ENCODE assay signal across 12 mouse cellular contexts in genomic region chr13:42304139-42304538, GRCm38 (mm10). TPM values are rescaled to one million over a fixed set of nuclear protein-coding genes. Genes with fewer than 3 reads are reported as not detected.
A peak's percentile ranks its signal among the peaks of the same experiment; 100 is the strongest.
DNase-seq lines count a peak whose midpoint lies in the region; ATAC-seq and TF ChIP-seq lines count a peak whose summit lies in the region.
"Had no signal": no experiment of that assay in that cellular context is flagged by ENCODE, and none has a peak within 500 bp of the region (broad histone marks: within the 10 kb centered on the region; RNA-seq: fewer than 3 reads in every experiment).

No protein-coding gene starts in this region.

- no peaks in the 10 kb centered on the region for H3K9me3 ChIP-seq in hindbrain, embryonic 13.5 days
- H3K9me3 ChIP-seq in hindbrain, embryonic 16.5 days (ENCODE audit: control insufficient read depth, low read length), result no peaks in the 10 kb centered on the region
- H3K9me3 ChIP-seq in lung, postnatal 0 days (ENCODE audit: low read length), result no peaks in the 10 kb centered on the region
- H3K9me3 ChIP-seq in liver, embryonic 12.5 days (replicated peaks), result no peaks in the 10 kb centered on the region
- H3K9me3 ChIP-seq: megakaryocyte, embryonic 14.5 days had no signal

- CTCF ChIA-PET in Patski (lab: Charles Lee), result interaction anchor here (1.7 kb wide), 1 partner anchor 271 kb away, joined by 4 read pairs; no protein-coding TSS in a partner anchor

- peaks cover 39% of the 10 kb centered on the region for H3K27me3 ChIP-seq in hindbrain, embryonic 13.5 days
- peaks cover 15% of the 10 kb centered on the region for H3K27me3 ChIP-seq in hindbrain, embryonic 16.5 days (replicated peaks; ENCODE audit: control insufficient read depth, insufficient read depth, low read length)
- no peaks in the 10 kb centered on the region for H3K27me3 ChIP-seq in Patski
- no peaks in the 10 kb centered on the region for H3K27me3 ChIP-seq in lung, postnatal 0 days (replicated peaks; ENCODE audit: insufficient read depth, low read length)
- peaks cover 77% of the 10 kb centered on the region for H3K27me3 ChIP-seq in liver, embryonic 12.5 days (replicated peaks)

- peaks cover 36% of the 10 kb centered on the region for H3K4me1 ChIP-seq in hindbrain, embryonic 13.5 days (replicated peaks)
- H3K4me1 ChIP-seq in hindbrain, embryonic 16.5 days (ENCODE audit: control insufficient read depth, insufficient read depth, low read depth, low read length), result peaks cover 18% of the 10 kb centered on the region
- no peaks in the 10 kb centered on the region for H3K4me1 ChIP-seq in brown adipose tissue, adult 24 weeks (ENCODE audit: control insufficient read depth, insufficient read depth, insufficient read length, low read length)
- peaks cover 4% of the 10 kb centered on the region; the same call in 1 of the 2 replicates for H3K4me1 ChIP-seq in lung, postnatal 0 days (ENCODE audit: insufficient read depth, low read depth, low read length)
- peaks cover 10% of the 10 kb centered on the region; the same call in 1 of the 2 replicates for H3K4me1 ChIP-seq in liver, embryonic 12.5 days

- H3K9ac ChIP-seq in hindbrain, embryonic 13.5 days, result no peak overlapping the region
- no peak overlapping the region for H3K9ac ChIP-seq in hindbrain, embryonic 16.5 days (ENCODE audit: low read depth, low read length)
- H3K9ac ChIP-seq in lung, postnatal 0 days (replicated peaks; ENCODE audit: low read depth), result peak overlapping the region; percentile 43; the same call in 1 of the 2 replicates
- no peak overlapping the region for H3K9ac ChIP-seq in liver, embryonic 12.5 days
- H3K9ac ChIP-seq: liver, embryonic 14.5 days had no signal

- DNase-seq in Patski (ENCODE audit: low read depth, low spot score), result peak; percentile 31
- peak; percentile 29 for DNase-seq in lung, postnatal 0 days (ENCODE audit: low spot score)
- DNase-seq in B cell, adult 2 months, result no peak
- DNase-seq in left cerebral cortex, adult 11 months (ENCODE audit: low spot score), result no peak
- DNase-seq: thymus, postnatal 36 days had no signal

- TF ChIP-seq CTCF in Patski (IDR thresholded peaks at IDR 0.05), result no peak
- TF ChIP-seq CTCF in lung, postnatal 0 days (IDR thresholded peaks at IDR 0.05), result no peak

- no peaks in the 10 kb centered on the region for H3K36me3 ChIP-seq in hindbrain, embryonic 13.5 days
- H3K36me3 ChIP-seq in hindbrain, embryonic 16.5 days (ENCODE audit: control insufficient read depth, insufficient read depth, low read length), result no peaks in the 10 kb centered on the region
- no peaks in the 10 kb centered on the region for H3K36me3 ChIP-seq in lung, postnatal 0 days (ENCODE audit: insufficient read depth, low read length)
- H3K36me3 ChIP-seq in liver, embryonic 12.5 days, result no peaks in the 10 kb centered on the region

- WGBS in hindbrain, embryonic 13.5 days, result 82% methylated on average over 8 of the region's 8 CpGs
- 80% methylated on average over 8 of the region's 8 CpGs for WGBS in hindbrain, embryonic 16.5 days
- 36% methylated on average over 8 of the region's 8 CpGs for WGBS in lung, postnatal 0 days
- WGBS in liver, embryonic 12.5 days (ENCODE audit: insufficient replicate concordance), result 72% methylated on average over 8 of the region's 8 CpGs

- no peak for ATAC-seq in hindbrain, embryonic 13.5 days (ENCODE audit: low FRiP score)
- no peak for ATAC-seq in hindbrain, embryonic 16.5 days
- ATAC-seq in Patski, result no peak
- no peak for ATAC-seq in lung, postnatal 0 days
- no peak for ATAC-seq in liver, embryonic 12.5 days
- ATAC-seq: hindbrain, postnatal 0 days had no signal

- peak overlapping the region; percentile 13; the same call in 1 of the 2 replicates for H3K4me2 ChIP-seq in hindbrain, embryonic 13.5 days
- H3K4me2 ChIP-seq in hindbrain, embryonic 16.5 days (ENCODE audit: low read length), result no peak overlapping the region
- peak overlapping the region; percentile 68 for H3K4me2 ChIP-seq in lung, postnatal 0 days (replicated peaks; ENCODE audit: low read depth, low read length)
- H3K4me2 ChIP-seq in liver, embryonic 12.5 days, result no peak overlapping the region

- POLR2A ChIA-PET in Patski (lab: Charles Lee), result interaction anchor here (1.0 to 3.1 kb wide), 11 partner anchors 25 to 615 kb away, joined by 3 to 17 read pairs (median 6); partner anchors contain the start of gene Hivep1

- in situ Hi-C loops in Patski (cut with MboI; ENCODE audit: low pct_unique_long_range_greater_than_20kb), result loop anchor here (5.0 to 10.0 kb wide), 3 partner anchors 251 to 657 kb away; no protein-coding TSS in a partner anchor

- no peak overlapping the region for H3K27ac ChIP-seq in hindbrain, embryonic 13.5 days
- H3K27ac ChIP-seq in hindbrain, embryonic 16.5 days (ENCODE audit: low read depth, low read length), result no peak overlapping the region
- no peak overlapping the region for H3K27ac ChIP-seq in brown adipose tissue, adult 24 weeks (replicated peaks; ENCODE audit: low read depth, low read length)
- no peak overlapping the region for H3K27ac ChIP-seq in lung, postnatal 0 days (ENCODE audit: low read length)
- H3K27ac ChIP-seq in liver, embryonic 12.5 days, result no peak overlapping the region
- H3K27ac ChIP-seq: hindbrain, postnatal 0 days; liver, embryonic 14.5 days had no signal

- TF ChIP-seq EP300 in lung, postnatal 0 days (IDR thresholded peaks at IDR 0.05), result no peak

- no peak overlapping the region for H3K4me3 ChIP-seq in hindbrain, embryonic 13.5 days
- no peak overlapping the region for H3K4me3 ChIP-seq in hindbrain, embryonic 16.5 days (ENCODE audit: low read length)
- H3K4me3 ChIP-seq in brown adipose tissue, adult 24 weeks (ENCODE audit: insufficient read depth, low read depth, low read length), result peak overlapping the region; percentile 43; the same call in 1 of the 2 replicates
- H3K4me3 ChIP-seq in lung, postnatal 0 days (ENCODE audit: low read depth, low read length), result peak overlapping the region; percentile 50
- H3K4me3 ChIP-seq in liver, embryonic 12.5 days, result no peak overlapping the region
- H3K4me3 ChIP-seq: megakaryocyte, embryonic 14.5 days had no signal

RNA-seq across cellular contexts. Expression of gene Edn1, which starts 2.9 kb away (rescaled TPM):
- 1.7 and 1.9 TPM in 2 replicates for polyA plus RNA-seq in hindbrain, embryonic 13.5 days (2015; fragmentation: Nextera tagmentation; extraction: Ambion mirVana)
- polyA plus RNA-seq in hindbrain, embryonic 16.5 days (2015; fragmentation: Nextera tagmentation; extraction: Ambion mirVana), result 2.1 and 2.5 TPM in 2 replicates
- polyA plus RNA-seq in Patski (2021), result 152 TPM
- 0.88 and 3.1 TPM in 2 replicates for polyA plus RNA-seq in brown adipose tissue, adult 24 weeks (2012; ENCODE audit: insufficient read depth, insufficient read length, missing spikeins)
- 6.1 and 10.6 TPM in 2 replicates for polyA plus RNA-seq in lung, postnatal 0 days (2015; fragmentation: Nextera tagmentation; extraction: Ambion mirVana)
- 0.67 and 0.84 TPM in 2 replicates for polyA plus RNA-seq in liver, embryonic 12.5 days (2016; fragmentation: Nextera tagmentation; extraction: Ambion mirVana)

Comparison
In these comparisons a context has a peak if more than half of its experiments do, and no peak if none do; other contexts are left out.
1. H3K4me2 ChIP-seq: peak in hindbrain, embryonic 13.5 days (single experiment) and lung, postnatal 0 days (single experiment); none in hindbrain, embryonic 16.5 days (single experiment) and liver, embryonic 12.5 days (single experiment).
2. H3K4me3 ChIP-seq: peak in brown adipose tissue, adult 24 weeks (single experiment) and lung, postnatal 0 days (single experiment); none in hindbrain, embryonic 13.5 days (single experiment), hindbrain, embryonic 16.5 days (single experiment) and liver, embryonic 12.5 days (single experiment).
3. DNase-seq: peak in Patski (single experiment) and lung, postnatal 0 days (single experiment); none in B cell, adult 2 months (0 of 2) and left cerebral cortex, adult 11 months (single experiment).
4. RNA of gene Edn1, which starts 2.9 kb away (polyA plus RNA-seq): 152 TPM in Patski (single experiment); 6.1 to 10.6 TPM in lung, postnatal 0 days, 0.88 to 3.1 TPM in brown adipose tissue, adult 24 weeks, 2.1 to 2.5 TPM in hindbrain, embryonic 16.5 days, 1.7 to 1.9 TPM in hindbrain, embryonic 13.5 days and 0.67 to 0.84 TPM in liver, embryonic 12.5 days; every median in the first group is over 10 times any median in the second.